Mouse (Mus musculus) bone marrow macrophage, adult 2 months (primary cell): ENCODE measurements around the gene Tpcn2.

Source experiments
- CTCF ChIP-seq: IDR thresholded peaks from 2 replicates; pipeline ENCODE4 v1.5.1; 2012; ENCODE audit warnings: low read depth, mild to moderate bottlenecking, low read length, moderate library complexity
- POLR2A ChIP-seq: IDR thresholded peaks from 2 replicates; pipeline ENCODE4 v1.6.1; 2012; ENCODE audit warnings: mild to moderate bottlenecking, low read depth, low read length, borderline replicate concordance

DNA sequence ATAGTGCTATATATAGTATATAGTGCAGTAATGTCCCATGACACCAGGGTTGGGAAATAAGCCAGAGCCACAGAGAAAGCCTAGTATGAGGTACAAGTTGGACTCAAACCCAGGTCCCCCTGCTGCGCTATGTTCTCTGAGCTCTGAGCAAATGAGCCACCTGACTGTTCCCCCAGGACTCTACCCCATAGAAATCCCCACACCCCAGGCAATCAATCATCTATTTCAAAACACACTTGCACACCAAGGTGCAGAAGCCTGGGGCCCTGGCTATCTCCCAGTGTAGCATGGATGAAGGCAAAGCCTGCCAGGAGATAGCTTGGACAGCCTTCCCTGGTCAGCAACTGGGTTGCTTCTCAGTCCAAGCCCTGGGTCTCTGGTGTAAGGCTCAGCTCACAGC lies 27.7 kb downstream of the Tpcn2 start:
- no peak for TF ChIP-seq CTCF
- no peak for TF ChIP-seq POLR2A
